Mouse (Mus musculus): ENCODE measurements around the gene Pla2g1b. TPM values are rescaled to one million over a fixed set of nuclear protein-coding genes. Genes with fewer than 3 reads are reported as not detected.
"Not testable (repeated sequence)": the region's sequence is repeated elsewhere in the genome, so short reads cannot be mapped to it uniquely, and the experiment has no call there.

The Pla2g1b gene
- polyA plus RNA-seq, 1 experiment from 2014 or later: 0.78 TPM

DNA sequence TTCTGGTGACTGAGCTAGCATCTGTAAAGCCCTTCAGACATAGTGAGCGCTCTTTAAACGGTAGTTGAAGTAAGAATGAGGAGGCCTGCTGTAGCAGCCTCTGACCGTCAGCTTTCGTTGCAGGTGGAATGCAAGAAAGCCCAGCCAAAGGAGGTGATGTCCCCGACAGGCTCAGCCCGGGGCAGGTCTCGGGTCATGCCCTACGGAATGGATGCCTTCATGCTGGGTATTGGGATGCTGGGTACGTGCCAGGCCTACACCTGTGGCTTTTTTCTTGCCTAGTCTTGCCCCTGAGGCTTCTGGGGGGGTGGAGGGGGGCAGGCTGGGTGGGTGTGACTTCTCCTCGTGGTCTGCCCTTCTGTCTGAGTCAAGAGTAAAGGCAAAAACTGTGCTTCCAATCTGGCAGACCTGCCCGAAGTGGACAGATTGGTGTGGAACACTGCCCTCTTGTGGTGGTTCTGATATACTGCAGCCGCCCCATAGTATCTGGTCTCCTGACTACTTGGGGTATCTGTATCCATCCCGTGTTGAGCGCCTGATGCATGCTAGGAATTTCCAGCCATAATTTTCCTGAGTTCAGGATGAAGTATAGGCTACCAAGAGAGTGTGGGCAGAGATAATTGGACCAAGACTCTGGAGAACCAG is 24.7 kb upstream of the Pla2g1b start:
- H3K9ac ChIP-seq (ENCODE audit: low read depth, low read length): no peak overlapping the region
- ATAC-seq: 0 out of 2 replicates have a peak, but pooled peaks have one; percentile 16
- peaks cover 7% of the 10 kb centered on the region; the same call in 1 of the 2 replicates for H3K36me3 ChIP-seq (ENCODE audit: control insufficient read depth, insufficient read depth)
- H3K4me3 ChIP-seq (ENCODE audit: low read depth, low read length): no peak overlapping the region
- 43% methylated on average over 14 of the region's 14 CpGs for WGBS
- H3K27me3 ChIP-seq (replicated peaks; ENCODE audit: control insufficient read depth, insufficient read depth, low read length): no peaks in the 10 kb centered on the region
- H3K4me2 ChIP-seq (replicated peaks; ENCODE audit: low read depth): no peak overlapping the region
- H3K4me1 ChIP-seq (replicated peaks; ENCODE audit: control insufficient read depth, insufficient read depth, low read length): no peaks in the 10 kb centered on the region; the same call in 1 of the 2 replicates
- no peaks in the 10 kb centered on the region for H3K9me3 ChIP-seq (ENCODE audit: control insufficient read depth)
- H3K27ac ChIP-seq (ENCODE audit: low read depth, low read length): no peak overlapping the region
- peak; percentile 89 for TF ChIP-seq CTCF (IDR thresholded peaks at IDR 0.05; ENCODE audit: low read depth)

DNA sequence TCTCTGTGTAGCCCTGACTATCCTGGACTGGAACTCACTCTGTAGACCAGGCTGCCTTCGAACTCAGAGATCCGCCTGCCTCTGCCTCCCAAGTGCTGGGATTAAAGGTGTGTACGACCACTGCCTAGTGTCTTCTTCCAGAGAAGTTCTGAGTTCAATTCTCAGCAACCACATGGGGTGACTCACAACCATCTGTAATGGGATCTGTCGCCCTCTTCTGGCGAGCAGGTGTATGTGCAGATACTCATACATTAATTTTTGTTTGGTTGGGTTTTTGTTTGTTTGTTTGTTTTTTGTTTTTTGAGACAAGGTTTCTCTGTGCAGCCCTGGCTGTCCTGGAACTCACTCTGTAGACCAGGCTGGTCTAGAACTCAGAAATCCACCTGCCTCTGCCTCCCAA is 23.4 kb upstream of the Pla2g1b start:
- not testable (repeated sequence) for H3K27ac ChIP-seq (ENCODE audit: low read depth, low read length); H3K27me3 ChIP-seq (replicated peaks; ENCODE audit: control insufficient read depth, insufficient read depth, low read length); ATAC-seq; H3K4me1 ChIP-seq (replicated peaks; ENCODE audit: control insufficient read depth, insufficient read depth, low read length); H3K9ac ChIP-seq (ENCODE audit: low read depth, low read length); H3K4me2 ChIP-seq (replicated peaks; ENCODE audit: low read depth); H3K9me3 ChIP-seq (ENCODE audit: control insufficient read depth); H3K4me3 ChIP-seq (ENCODE audit: low read depth, low read length)
- 78% methylated on average over 5 of the region's 5 CpGs for WGBS
- H3K36me3 ChIP-seq (ENCODE audit: control insufficient read depth, insufficient read depth): peaks cover 16% of the 10 kb centered on the region; the same call in 1 of the 2 replicates
- peak; percentile 77 for TF ChIP-seq CTCF (IDR thresholded peaks at IDR 0.05; ENCODE audit: low read depth)

DNA sequence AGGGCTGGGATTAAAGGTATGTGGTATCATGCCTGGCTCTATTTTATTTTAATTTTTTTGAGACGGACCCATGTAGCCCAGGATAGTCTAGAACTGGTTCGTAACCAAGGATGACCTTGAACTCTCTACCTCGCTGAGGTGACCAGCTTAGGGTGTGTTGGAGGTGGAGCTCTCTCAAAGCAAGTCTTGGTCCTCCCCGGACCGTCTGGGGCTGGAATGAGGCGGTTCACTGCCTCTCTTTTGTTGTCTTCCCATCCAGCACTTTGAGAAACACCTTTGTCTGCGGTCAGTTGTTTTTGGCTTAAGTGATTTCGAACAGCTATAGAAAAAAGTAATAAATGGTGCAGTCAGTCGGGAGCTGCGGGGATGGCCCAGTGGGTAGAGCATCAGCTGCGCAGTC is 21.9 kb upstream of the Pla2g1b start:
- Histone ChIP-seq H3K36me3 (ENCODE audit: control insufficient read depth, insufficient read depth) (peaks cover 16% of the 10 kb centered on the region; the same call in 1 of the 2 replicates), H3K9ac (ENCODE audit: low read depth, low read length) (no peak overlapping the region), H3K4me2 (replicated peaks; ENCODE audit: low read depth) (no peak overlapping the region), H3K4me1 (replicated peaks; ENCODE audit: control insufficient read depth, insufficient read depth, low read length) (no peaks in the 10 kb centered on the region), H3K27ac (ENCODE audit: low read depth, low read length) (no peak overlapping the region), H3K4me3 (ENCODE audit: low read depth, low read length) (no peak overlapping the region), H3K27me3 (replicated peaks; ENCODE audit: control insufficient read depth, insufficient read depth, low read length) (no peaks in the 10 kb centered on the region), H3K9me3 (ENCODE audit: control insufficient read depth) (no peaks in the 10 kb centered on the region)
- no peak for ATAC-seq
- TF ChIP-seq CTCF (IDR thresholded peaks at IDR 0.05; ENCODE audit: low read depth): no peak
- 89% methylated on average over 11 of the region's 11 CpGs for WGBS

DNA sequence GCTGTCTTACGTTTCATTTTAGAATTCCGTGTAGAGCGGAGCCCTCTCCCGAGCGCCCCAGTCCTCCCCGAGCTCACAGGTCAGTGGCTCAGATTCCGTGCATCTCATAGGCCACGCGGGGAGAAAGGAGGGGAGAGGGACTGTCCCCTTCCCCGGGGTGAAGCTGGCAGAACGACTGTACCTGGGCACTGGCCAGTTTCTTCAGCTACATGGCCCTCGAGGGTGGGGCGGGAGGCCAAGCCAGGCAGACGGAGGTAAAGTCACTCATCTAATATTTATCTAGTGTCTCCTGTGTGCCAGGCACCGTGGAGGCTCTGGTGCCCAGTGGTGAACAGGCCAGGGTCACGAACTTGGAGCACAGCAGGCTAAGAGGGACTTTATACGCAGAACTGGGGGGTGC is 19.0 kb upstream of the Pla2g1b start:
- Histone ChIP-seq H3K4me2 (replicated peaks; ENCODE audit: low read depth) (no peak overlapping the region), H3K4me3 (ENCODE audit: low read depth, low read length) (no peak overlapping the region), H3K36me3 (ENCODE audit: control insufficient read depth, insufficient read depth) (peaks cover 24% of the 10 kb centered on the region; the same call in 1 of the 2 replicates), H3K4me1 (replicated peaks; ENCODE audit: control insufficient read depth, insufficient read depth, low read length) (no peaks in the 10 kb centered on the region), H3K27ac (ENCODE audit: low read depth, low read length) (no peak overlapping the region), H3K9me3 (ENCODE audit: control insufficient read depth) (no peaks in the 10 kb centered on the region), H3K27me3 (replicated peaks; ENCODE audit: control insufficient read depth, insufficient read depth, low read length) (no peaks in the 10 kb centered on the region), H3K9ac (ENCODE audit: low read depth, low read length) (no peak overlapping the region)
- 77% methylated on average over 17 of the region's 17 CpGs for WGBS
- ATAC-seq: no peak
- no peak for TF ChIP-seq CTCF (IDR thresholded peaks at IDR 0.05; ENCODE audit: low read depth)

DNA sequence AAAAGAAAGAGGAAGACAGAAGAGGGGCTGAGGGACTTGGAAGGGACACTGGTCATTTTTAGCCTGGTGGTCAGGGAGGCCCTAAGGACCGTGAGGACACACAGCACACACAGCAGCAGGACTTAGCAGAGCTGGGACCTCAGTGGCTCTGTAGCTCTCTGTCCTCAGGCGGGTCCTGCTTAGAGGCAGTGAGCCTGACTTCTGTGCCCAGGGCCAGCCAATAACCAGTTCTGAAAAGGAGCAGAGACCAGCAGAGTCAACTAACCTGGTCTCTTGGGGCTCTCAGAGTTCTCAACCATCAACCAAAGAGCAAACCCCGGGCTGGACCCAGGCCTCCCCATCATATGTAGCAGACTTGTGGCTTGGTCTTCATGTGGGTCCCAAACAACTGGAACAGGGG is 16.8 kb upstream of the Pla2g1b start:
- Histone ChIP-seq H3K4me2 (replicated peaks; ENCODE audit: low read depth) (no peak overlapping the region), H3K4me1 (replicated peaks; ENCODE audit: control insufficient read depth, insufficient read depth, low read length) (no peaks in the 10 kb centered on the region), H3K9me3 (ENCODE audit: control insufficient read depth) (no peaks in the 10 kb centered on the region), H3K27me3 (replicated peaks; ENCODE audit: control insufficient read depth, insufficient read depth, low read length) (no peaks in the 10 kb centered on the region), H3K4me3 (ENCODE audit: low read depth, low read length) (no peak overlapping the region), H3K9ac (ENCODE audit: low read depth, low read length) (no peak overlapping the region), H3K36me3 (ENCODE audit: control insufficient read depth, insufficient read depth) (peaks cover 20% of the 10 kb centered on the region; the same call in 1 of the 2 replicates), H3K27ac (ENCODE audit: low read depth, low read length) (no peak overlapping the region)
- 93% methylated on average over 3 of the region's 3 CpGs for WGBS
- TF ChIP-seq CTCF (IDR thresholded peaks at IDR 0.05; ENCODE audit: low read depth): no peak
- no peak for ATAC-seq

DNA sequence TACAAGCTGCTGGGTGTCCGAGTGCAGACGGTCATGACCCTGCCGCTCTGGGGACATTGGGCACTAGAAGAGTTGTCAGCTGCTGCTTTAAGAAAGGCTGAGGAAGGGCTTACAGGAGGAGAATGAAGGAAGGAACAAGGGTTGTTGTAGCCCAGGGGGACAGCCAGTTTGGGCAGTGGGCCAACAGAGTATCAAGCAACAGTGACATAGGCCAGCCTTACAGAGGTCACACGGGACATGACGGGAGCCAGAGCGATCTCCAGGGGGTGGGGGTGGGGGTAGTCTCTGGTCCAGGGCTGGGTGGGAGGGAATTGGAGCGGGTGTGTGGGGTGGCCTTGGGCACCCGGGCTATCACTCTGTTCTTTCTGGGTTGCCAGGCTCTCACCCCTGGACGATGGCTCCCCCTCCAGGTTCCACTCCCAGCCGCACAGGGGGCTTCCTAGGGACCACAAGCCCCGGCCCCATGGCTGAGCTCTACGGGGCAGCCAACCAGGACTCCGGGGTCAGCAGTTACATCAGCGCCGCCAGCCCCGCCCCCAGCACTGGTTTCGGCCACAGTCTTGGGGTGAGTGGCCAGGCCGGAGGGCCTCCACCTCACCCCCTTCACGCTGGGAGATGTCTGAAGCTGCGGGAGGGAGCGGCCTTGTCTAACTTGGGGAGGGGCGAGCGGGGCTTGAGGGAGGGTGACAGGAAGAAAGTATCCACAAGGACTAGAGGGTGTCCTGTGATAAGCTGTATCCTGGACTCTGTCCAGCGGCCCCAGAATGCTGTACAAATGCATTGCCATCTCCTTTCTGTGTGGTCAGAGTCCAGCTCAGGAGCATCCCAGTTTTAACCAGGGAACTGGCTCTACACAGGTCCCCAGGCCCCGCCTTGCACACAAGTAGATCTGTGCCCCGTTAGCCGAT is 15.4 kb upstream of the Pla2g1b start:
- Histone ChIP-seq H3K4me1 (replicated peaks; ENCODE audit: control insufficient read depth, insufficient read depth, low read length) (no peaks in the 10 kb centered on the region), H3K9ac (ENCODE audit: low read depth, low read length) (no peak overlapping the region), H3K27ac (ENCODE audit: low read depth, low read length) (no peak overlapping the region; the same call in 1 of the 2 replicates), H3K4me3 (ENCODE audit: low read depth, low read length) (no peak overlapping the region), H3K4me2 (replicated peaks; ENCODE audit: low read depth) (no peak overlapping the region), H3K36me3 (ENCODE audit: control insufficient read depth, insufficient read depth) (peaks cover 18% of the 10 kb centered on the region; the same call in 1 of the 2 replicates), H3K9me3 (ENCODE audit: control insufficient read depth) (no peaks in the 10 kb centered on the region), H3K27me3 (replicated peaks; ENCODE audit: control insufficient read depth, insufficient read depth, low read length) (no peaks in the 10 kb centered on the region)
- WGBS: 90% methylated on average over 27 of the region's 27 CpGs
- TF ChIP-seq CTCF (IDR thresholded peaks at IDR 0.05; ENCODE audit: low read depth): no peak
- no peak for ATAC-seq

All from intestine, postnatal 0 days (tissue).